Mouse (Mus musculus) adrenal gland, adult 2 months (tissue): ENCODE results near the gene Ssbp1. TPM values are rescaled to one million over a fixed set of nuclear protein-coding genes. Genes with fewer than 3 reads are reported as not detected.

ENCODE experiments used
- DNase-seq: peaks from one replicate; pipeline ENCODE4 v3.0.0; 2021
- polyA plus RNA-seq: library from polyadenylated mRNA; depleted of rRNA; stranded (reverse); fragments of >200 nt; gene quantifications from 2 replicates; pipeline ENCODE4 v1.2.3, GENCODE M21; 2012; rRNA removed
- total RNA-seq, 2 experiments: library from RNA; stranded (reverse); gene quantifications; 2 replicates each; pipeline ENCODE4 v1.2.3; 2021

Gene Ssbp1
- total and polyA plus RNA-seq, 3 experiments: 8.2 to 53.8 (median 40.4) TPM

- no peak for DNase-seq
Measured at GRCm38 (mm10) chr6:40454436-40455041, 16.6 kb upstream of the Ssbp1 start.

GRCm38 (mm10) chr6:40465710-40466109, 5.4 kb upstream of the Ssbp1 start:
- no peak for DNase-seq

GRCm38 (mm10) chr6:40471720-40472010, 513 bp downstream of the Ssbp1 start:
- DNase-seq: no peak

GRCm38 (mm10) chr6:40476132-40476531, 5.0 kb downstream of the Ssbp1 start:
- no peak for DNase-seq

GRCm38 (mm10) chr6:40479705-40480104, 8.6 kb downstream of the Ssbp1 start:
- no peak for DNase-seq

GRCm38 (mm10) chr6:40482318-40482717, 11.2 kb downstream of the Ssbp1 start:
- no peak for DNase-seq

GRCm38 (mm10) chr6:40490933-40491332, 19.8 kb downstream of the Ssbp1 start, which contains the start of gene Tas2r137:
TSS of gene Tas2r137 (plus strand) at chr6:40491233.
- DNase-seq: no peak

- no peak for DNase-seq
Measured at GRCm38 (mm10) chr6:40493229-40493628, 22.1 kb downstream of the Ssbp1 start, which contains the start of gene Tas2r108. TSS of gene Tas2r108 (plus strand) at chr6:40493529.

- DNase-seq: no peak
Measured at GRCm38 (mm10) chr6:40519408-40519807, 48.3 kb downstream of the Ssbp1 start, which contains the start of gene Prss37. TSS of gene Prss37 (minus strand) at chr6:40519508.

Other genes starting within 250 kb of the Ssbp1 start
- 10 to 100 TPM; 27.5 to 41.7 TPM for gene Agk, start 146.2 kb upstream of the Ssbp1 start, total RNA-seq
- gene Agk, start 146.2 kb upstream of the Ssbp1 start, polyA plus RNA-seq: 8.1 and 10.6 TPM in 2 replicates
- gene E330009J07Rik, start 35.2 kb upstream of the Ssbp1 start, total RNA-seq: 10 to 100 TPM; 11.9 to 15.4 TPM
- 4.2 and 4.7 TPM in 2 replicates for gene E330009J07Rik, start 35.2 kb upstream of the Ssbp1 start, polyA plus RNA-seq
- gene Wee2, start 32.3 kb upstream of the Ssbp1 start, total RNA-seq: not detected
- gene Wee2, start 32.3 kb upstream of the Ssbp1 start, polyA plus RNA-seq: not detected in 2 replicates
- gene Tas2r137, start 19.9 kb downstream of the Ssbp1 start, total RNA-seq: under 1 TPM in 1 of 2 experiments, not detected in 1; 0.26 TPM
- not detected in 2 replicates for gene Tas2r137, start 19.9 kb downstream of the Ssbp1 start, polyA plus RNA-seq
- not detected for gene Tas2r108, start 22.2 kb downstream of the Ssbp1 start, total RNA-seq
- gene Tas2r108, start 22.2 kb downstream of the Ssbp1 start, polyA plus RNA-seq: not detected in 2 replicates
- not detected for gene Prss37, start 48.2 kb downstream of the Ssbp1 start, total RNA-seq
- gene Prss37, start 48.2 kb downstream of the Ssbp1 start, polyA plus RNA-seq: not detected in 2 replicates
- not detected for gene Olfr461, start 83.7 kb downstream of the Ssbp1 start, total RNA-seq
- gene Olfr461, start 83.7 kb downstream of the Ssbp1 start, polyA plus RNA-seq: not detected in 2 replicates
- not detected for gene Olfr460, start 98.1 kb downstream of the Ssbp1 start, total RNA-seq
- not detected in 2 replicates for gene Olfr460, start 98.1 kb downstream of the Ssbp1 start, polyA plus RNA-seq
- 1 to 10 TPM in 1 of 2 experiments, under 1 TPM in 1; 0.92 to 2.9 TPM for gene Clec5a, start 114.5 kb downstream of the Ssbp1 start, total RNA-seq
- 0.06 TPM in 1 of 2 replicates, not detected in the other for gene Clec5a, start 114.5 kb downstream of the Ssbp1 start, polyA plus RNA-seq
- gene Tas2r138, start 142.0 kb downstream of the Ssbp1 start, total RNA-seq: not detected
- gene Tas2r138, start 142.0 kb downstream of the Ssbp1 start, polyA plus RNA-seq: not detected in 2 replicates
- gene Mgam, start 157.5 kb downstream of the Ssbp1 start, total RNA-seq: 1 to 10 TPM in 1 of 2 experiments, under 1 TPM in 1; 0.31 to 1.9 TPM
- gene Mgam, start 157.5 kb downstream of the Ssbp1 start, polyA plus RNA-seq: 0.09 and 0.38 TPM in 2 replicates